Mouse (Mus musculus) embryonic facial prominence, embryonic 14.5 days (tissue): ENCODE data around the gene Znrf1. TPM values are rescaled to one million over a fixed set of nuclear protein-coding genes. Genes with fewer than 3 reads are reported as not detected.

Source experiments
- ATAC-seq: fragments of 200-750 bp; cut with Nextera tagmentation; 2 replicates; pipeline ENCODE4 v1.8.0; 2017; ENCODE audit warnings: low read depth, moderate number of reproducible peaks, moderate TSS enrichment
- DNase-seq: peaks from one replicate; pipeline ENCODE4 v3.0.0-alpha.2; 2015; ENCODE audit warnings: low spot score
- H3K27ac ChIP-seq: fragments of 300-500 bp; sonication (generic); replicated peaks from 2 replicates; pipeline ENCODE4 v1.5.1; 2014; ENCODE audit warnings: low read depth, mild to moderate bottlenecking, low read length, moderate library complexity
- H3K27me3 ChIP-seq: fragments of 300-500 bp; sonication (generic); replicated peaks from 2 replicates; pipeline ENCODE4 v1.6.1; 2014; ENCODE audit warnings: low read length; ENCODE audit not compliant: control insufficient read depth, insufficient read depth
- H3K36me3 ChIP-seq: fragments of 300-500 bp; sonication (generic); 2 replicates; pipeline ENCODE4 v1.6.1; 2014; ENCODE audit warnings: low read length, mixed read lengths; ENCODE audit not compliant: control insufficient read depth, insufficient read depth
- H3K4me1 ChIP-seq: fragments of 300-500 bp; sonication (generic); 2 replicates; pipeline ENCODE4 v1.6.1; 2014; ENCODE audit warnings: antibody characterized with exemption, low read length; ENCODE audit not compliant: control insufficient read depth, insufficient read depth
- H3K4me2 ChIP-seq: fragments of 300-500 bp; sonication (generic); 2 replicates; pipeline ENCODE4 v1.6.1; 2014; ENCODE audit warnings: low read depth, mild to moderate bottlenecking, low read length, moderate library complexity, mixed read lengths
- H3K4me3 ChIP-seq: fragments of 300-500 bp; sonication (generic); 2 replicates; pipeline ENCODE4 v1.5.1; 2014; ENCODE audit warnings: low read depth, mild to moderate bottlenecking, low read length
- H3K9ac ChIP-seq: fragments of 300-500 bp; sonication (generic); 2 replicates; pipeline ENCODE4 v1.6.1; 2014; ENCODE audit warnings: low read depth, mild to moderate bottlenecking, low read length, moderate library complexity, mixed read lengths
- H3K9me3 ChIP-seq: fragments of 300-500 bp; sonication (generic); 2 replicates; pipeline ENCODE4 v1.6.1; 2016; ENCODE audit warnings: low read length; ENCODE audit not compliant: control insufficient read depth
- WGBS: fragments of 180-500 bp; shearing (Covaris S2); extraction: QIAGEN DNeasy Blood & Tissue Kit; methylation state at CpG from one replicate; pipeline ENCODE4 v1.1.7; 2014; 5-methylcytosine and 5-hydroxymethylcytosine counted together
- polyA plus RNA-seq: library from polyadenylated mRNA; unstranded; fragments of >200 nt; fragmentation: Nextera tagmentation; extraction: Ambion mirVana; gene quantifications from 2 replicates; pipeline ENCODE4 v1.2.1, GENCODE M21; 2014

Gene Znrf1
- polyA plus RNA-seq, 1 experiment from 2014 or later = 35.6 TPM

DNA sequence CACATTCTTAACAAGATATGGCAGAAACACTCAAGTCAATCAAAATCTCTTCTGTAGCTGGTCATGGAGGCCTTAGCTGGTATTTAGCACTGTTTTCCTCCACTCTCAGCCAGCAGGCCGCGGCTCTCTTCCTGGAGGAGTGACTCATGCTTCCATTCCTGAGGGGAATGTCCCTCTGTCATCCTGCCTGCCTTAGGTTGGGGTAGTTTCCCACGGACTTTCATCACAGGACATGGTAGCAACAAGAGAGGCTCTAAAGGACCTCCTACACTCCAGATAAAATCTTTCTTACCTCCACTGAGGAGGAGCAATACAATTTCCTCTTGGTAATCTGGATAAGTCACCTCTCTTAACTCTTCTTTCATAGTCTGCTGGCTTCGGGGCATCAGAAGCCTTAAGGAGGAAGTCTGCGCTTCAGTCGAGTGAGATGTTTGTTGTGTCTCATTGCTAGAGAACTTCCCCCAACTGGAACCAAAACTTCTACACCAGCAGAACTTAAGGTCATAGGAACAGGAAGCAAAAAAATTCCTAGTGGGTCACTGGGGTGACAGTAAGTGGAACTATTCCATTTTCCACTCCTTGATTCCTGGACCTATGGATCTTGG, 123.0 kb downstream of the Znrf1 start:
- ATAC-seq (no peak), DNase-seq (no peak)
- H3K4me1 ChIP-seq = no peaks in the 10 kb centered on the region
- no peak overlapping the region for H3K4me2 ChIP-seq
- no peaks in the 10 kb centered on the region for H3K27me3 ChIP-seq
- H3K4me3 ChIP-seq = no peak overlapping the region
- no peak overlapping the region; the same call in 1 of the 2 replicates for H3K27ac ChIP-seq
- WGBS = 84% methylated on average over 6 of the region's 6 CpGs
- H3K36me3 ChIP-seq = peaks cover 18% of the 10 kb centered on the region
- H3K9me3 ChIP-seq = no peaks in the 10 kb centered on the region
- H3K9ac ChIP-seq = no peak overlapping the region

GRCm38 (mm10) chr8:111662473-111662872, 126.6 kb downstream of the Znrf1 start:
- WGBS = 87% methylated on average over 3 of the region's 3 CpGs
- ATAC-seq (0 out of 2 replicates have a peak, but pooled peaks have one; percentile 53), DNase-seq (peak; percentile 32)
- no peak overlapping the region for H3K4me3 ChIP-seq
- no peak overlapping the region for H3K4me2 ChIP-seq
- H3K27me3 ChIP-seq = no peaks in the 10 kb centered on the region
- no peaks in the 10 kb centered on the region for H3K9me3 ChIP-seq
- no peaks in the 10 kb centered on the region for H3K4me1 ChIP-seq
- peaks cover 29% of the 10 kb centered on the region for H3K36me3 ChIP-seq
- H3K9ac ChIP-seq = no peak overlapping the region
- H3K27ac ChIP-seq = no peak overlapping the region

DNA sequence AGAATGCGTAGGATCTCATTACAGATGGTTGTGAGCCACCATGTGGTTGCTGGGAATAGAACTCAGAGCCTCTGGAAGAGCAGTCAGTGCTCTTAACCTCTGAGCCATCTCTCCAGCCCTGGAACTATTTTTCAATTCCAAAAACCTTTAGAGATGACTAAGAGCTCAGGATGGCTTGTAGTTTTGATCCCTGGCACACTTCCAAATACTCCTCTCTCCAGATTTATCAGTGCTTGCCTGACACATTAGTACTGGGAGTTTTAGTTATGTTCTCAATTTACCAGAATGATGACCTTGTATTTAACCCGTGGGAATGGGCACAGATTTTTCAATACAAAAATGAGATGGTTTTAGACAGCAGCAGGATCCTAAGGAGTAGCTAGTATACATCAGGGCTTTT, 130.9 kb downstream of the Znrf1 start:
- WGBS = 86% methylated on average over 2 of the region's 2 CpGs
- Histone ChIP-seq H3K27ac (no peak overlapping the region), H3K27me3 (no peaks in the 10 kb centered on the region), H3K4me3 (no peak overlapping the region), H3K4me2 (no peak overlapping the region), H3K4me1 (no peaks in the 10 kb centered on the region), H3K9ac (no peak overlapping the region), H3K9me3 (peaks cover 7% of the 10 kb centered on the region; the same call in 1 of the 2 replicates), H3K36me3 (peaks cover 48% of the 10 kb centered on the region)
- no peak for DNase-seq
- ATAC-seq = no peak

Other genes starting within 250 kb of the Znrf1 start
- 42.1 and 46.9 TPM in 2 replicates for gene Rfwd3, start 235.9 kb upstream of the Znrf1 start, polyA plus RNA-seq
- 1.2 and 2.5 TPM in 2 replicates for gene Mlkl, start 197.9 kb upstream of the Znrf1 start, polyA plus RNA-seq
- gene Fa2h, start 142.3 kb upstream of the Znrf1 start, polyA plus RNA-seq = 0.13 and 0.22 TPM in 2 replicates
- gene Wdr59, start 14.0 kb upstream of the Znrf1 start, polyA plus RNA-seq = 4.6 and 4.7 TPM in 2 replicates
- gene Ldhd, start 94.3 kb downstream of the Znrf1 start, polyA plus RNA-seq = 0.38 and 0.60 TPM in 2 replicates
- gene Zfp1, start 107.3 kb downstream of the Znrf1 start, polyA plus RNA-seq = 16.3 and 19.3 TPM in 2 replicates
- gene Ctrb1, start 154.9 kb downstream of the Znrf1 start, polyA plus RNA-seq = not detected in 2 replicates
- 34.9 and 35.3 TPM in 2 replicates for gene Bcar1, start 207.7 kb downstream of the Znrf1 start, polyA plus RNA-seq